Mouse (Mus musculus) kidney, adult 9 months (tissue): Measurements from ENCODE around the gene 1700016K19Rik.

Source experiments
- DNase-seq: peaks from one replicate; pipeline ENCODE4 v3.0.0; 2022

Gene 1700016K19Rik

GRCm38 (mm10) chr11:76035182-76035581 is 35.5 kb downstream of the 1700016K19Rik start:
- no peak for DNase-seq

- DNase-seq, result no peak
Observed at GRCm38 (mm10) chr11:76037581-76038294, 38.0 kb downstream of the 1700016K19Rik start.

GRCm38 (mm10) chr11:76039271-76040053 is 39.8 kb downstream of the 1700016K19Rik start:
- DNase-seq, result peak; percentile 69

- no peak for DNase-seq
Observed at GRCm38 (mm10) chr11:76040106-76040505, 40.4 kb downstream of the 1700016K19Rik start.

GRCm38 (mm10) chr11:76040761-76041376 is 41.2 kb downstream of the 1700016K19Rik start:
- peak; percentile 67 for DNase-seq

GRCm38 (mm10) chr11:76042041-76042638 is 42.4 kb downstream of the 1700016K19Rik start:
- DNase-seq, result no peak

GRCm38 (mm10) chr11:76042882-76043281 is 43.2 kb downstream of the 1700016K19Rik start:
- peak; percentile 52 for DNase-seq

- DNase-seq, result no peak
Observed at GRCm38 (mm10) chr11:76044468-76044867, 44.8 kb downstream of the 1700016K19Rik start.

GRCm38 (mm10) chr11:76045367-76045766 is 45.7 kb downstream of the 1700016K19Rik start:
- DNase-seq, result peak; percentile 42

GRCm38 (mm10) chr11:76050509-76050908 is 50.8 kb downstream of the 1700016K19Rik start:
- DNase-seq, result no peak

- DNase-seq, result no peak
Observed at GRCm38 (mm10) chr11:76050967-76051512, 51.3 kb downstream of the 1700016K19Rik start.

- no peak for DNase-seq
Observed at GRCm38 (mm10) chr11:76052496-76052895, 52.8 kb downstream of the 1700016K19Rik start.
